Mouse (Mus musculus) ES-Bruce4 (cell line): ENCODE data around the gene Rnf144b.

Source experiments
- CTCF ChIP-seq: IDR thresholded peaks from one replicate; pipeline ENCODE4 v1.8.1; 2011; ENCODE audit warnings: low read depth, low read length
- EP300 ChIP-seq: IDR thresholded peaks from 2 replicates; pipeline ENCODE4 v1.6.1; 2011; ENCODE audit warnings: low read depth, low read length; ENCODE audit not compliant: insufficient read depth
- POLR2A ChIP-seq: IDR thresholded peaks from one replicate; pipeline ENCODE4 v1.8.1; 2011; ENCODE audit warnings: low read length; ENCODE audit not compliant: insufficient read depth

- no peak for TF ChIP-seq POLR2A
- TF ChIP-seq CTCF, result no peak
- no peak for TF ChIP-seq EP300
Observed at GRCm38 (mm10) chr13:47165261-47165660, 42.8 kb downstream of the Rnf144b start.
